Mouse (Mus musculus) CD4-positive, CD25-positive, alpha-beta regulatory T cell, adult 4 months (primary cell): ENCODE results near the gene Cfd. TPM values are rescaled to one million over a fixed set of nuclear protein-coding genes. Genes with fewer than 3 reads are reported as not detected.

Source experiments
- ATAC-seq: one replicate; pipeline ENCODE4 v1.8.0; 2017
- polyA plus RNA-seq, 2 experiments: library from polyadenylated mRNA; unstranded; fragments of 100-300 nt; shearing (Covaris generic); gene quantifications; one replicate each; pipeline ENCODE4 v1.2.1; 2017

The Cfd gene
- polyA plus RNA-seq: not detected

- no peak for ATAC-seq
These were observed at the start of gene Cfd for GRCm38 (mm10) chr10:79890670-79891069. Cfd (plus strand) TSS chr10:79890853.

- no peak for ATAC-seq
These were observed 48.3 kb upstream of the Cfd start for GRCm38 (mm10) chr10:79842322-79842721.

- ATAC-seq: no peak
These were observed 47.2 kb upstream of the Cfd start for GRCm38 (mm10) chr10:79843476-79843875.

- no peak for ATAC-seq
These were observed 44.1 kb upstream of the Cfd start for GRCm38 (mm10) chr10:79846553-79846952.

- ATAC-seq: no peak
These were observed 40.6 kb upstream of the Cfd start for GRCm38 (mm10) chr10:79849941-79850628.

DNA sequence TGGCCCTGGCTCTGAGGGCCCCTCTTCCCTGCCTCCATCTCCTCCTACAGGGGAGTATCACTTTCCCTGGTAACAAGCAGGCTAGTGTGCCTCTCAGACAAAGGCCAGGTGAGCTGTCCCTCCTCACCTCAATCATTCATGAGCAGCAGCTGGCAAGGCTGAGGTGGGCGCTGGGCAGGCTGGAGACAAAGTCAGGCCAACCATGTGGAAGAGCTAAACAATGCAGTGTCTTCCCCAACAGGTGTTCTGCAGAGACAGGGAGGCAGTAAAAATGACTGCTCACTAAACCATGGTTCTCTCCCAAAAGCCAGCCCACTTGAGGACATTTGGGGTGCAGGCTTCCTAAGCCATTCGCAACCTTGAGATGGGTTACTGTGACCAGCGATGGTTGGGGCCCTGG, 39.0 kb upstream of the Cfd start:
- no peak for ATAC-seq

GRCm38 (mm10) chr10:79852107-79852789, 38.4 kb upstream of the Cfd start:
- no peak for ATAC-seq

- ATAC-seq: no peak
These were observed 37.8 kb upstream of the Cfd start for GRCm38 (mm10) chr10:79852827-79853226.

- no peak for ATAC-seq
These were observed 37.3 kb upstream of the Cfd start for GRCm38 (mm10) chr10:79853392-79853791.

GRCm38 (mm10) chr10:79853860-79854795, 36.5 kb upstream of the Cfd start, which contains the start of gene Ptbp1:
Ptbp1 (plus strand) TSS chr10:79854427.
- peak; percentile 80 for ATAC-seq

GRCm38 (mm10) chr10:79854801-79855541, 35.7 kb upstream of the Cfd start:
- peak; percentile 25 for ATAC-seq

- ATAC-seq: no peak
These were observed 35.0 kb upstream of the Cfd start for GRCm38 (mm10) chr10:79855558-79856184.

DNA sequence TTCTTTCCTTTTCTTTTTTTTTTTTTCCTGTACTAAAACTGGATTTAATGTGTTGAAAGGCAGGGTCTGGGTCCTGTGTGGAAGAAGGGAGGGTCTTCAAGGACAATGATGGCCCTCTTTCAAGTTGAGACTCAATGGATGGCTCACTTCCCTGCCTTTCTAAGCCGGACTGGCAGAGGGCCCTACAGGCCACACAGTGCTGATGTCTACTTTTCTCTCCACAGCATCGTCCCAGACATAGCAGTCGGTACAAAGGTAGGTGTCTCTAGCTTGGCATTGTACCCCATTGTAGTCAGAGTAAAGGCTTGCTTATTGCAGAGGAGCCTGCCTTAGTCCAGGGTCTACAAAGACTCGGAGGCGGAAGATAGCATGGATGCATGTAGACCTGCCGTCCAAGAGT, 34.4 kb upstream of the Cfd start:
- ATAC-seq: no peak

GRCm38 (mm10) chr10:79856704-79857451, 33.8 kb upstream of the Cfd start:
- ATAC-seq: no peak

DNA sequence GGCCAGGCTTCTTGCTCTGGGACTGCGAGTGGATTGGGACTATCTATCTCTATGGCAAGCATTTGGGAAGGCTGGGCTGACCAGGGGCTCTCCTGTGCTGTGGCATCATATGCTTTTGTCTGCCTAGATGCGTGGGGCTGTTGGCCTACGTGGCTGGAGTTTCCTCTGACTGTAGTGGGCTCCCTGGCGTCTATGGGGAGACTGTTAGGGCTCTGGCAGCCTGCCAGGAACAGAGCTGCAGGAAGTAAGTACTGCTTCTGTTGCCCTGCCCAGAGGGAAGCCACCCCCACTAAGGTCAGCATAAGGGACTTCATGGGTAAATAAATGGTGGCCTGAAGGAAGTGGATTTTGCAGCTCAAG, 33.2 kb upstream of the Cfd start:
- no peak for ATAC-seq

DNA sequence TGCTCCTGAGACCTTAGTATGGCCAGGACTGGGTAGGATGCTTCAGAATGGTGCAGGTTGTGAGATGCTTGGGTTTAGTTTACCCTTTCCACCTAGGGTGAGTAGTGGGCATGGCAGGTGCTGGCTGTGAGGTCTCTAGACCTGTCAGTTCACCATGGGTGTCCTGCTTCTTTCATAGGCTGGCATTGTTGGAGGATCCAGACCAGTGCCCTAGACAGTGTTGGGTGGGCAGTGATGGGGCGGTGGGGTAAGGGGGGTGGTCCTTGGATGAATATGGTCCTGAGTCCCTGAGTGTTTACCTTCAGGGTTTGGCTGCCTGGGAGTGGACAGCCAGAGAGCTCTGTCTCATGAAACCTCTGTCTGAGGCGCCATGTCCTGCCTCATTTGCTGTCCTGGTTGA, 32.8 kb upstream of the Cfd start:
- no peak for ATAC-seq

- no peak for ATAC-seq
These were observed 32.1 kb upstream of the Cfd start for GRCm38 (mm10) chr10:79858416-79859074.

GRCm38 (mm10) chr10:79859116-79859515, 31.5 kb upstream of the Cfd start:
- ATAC-seq: no peak

- ATAC-seq: no peak
These were observed 30.4 kb upstream of the Cfd start for GRCm38 (mm10) chr10:79860079-79860911.
